Mouse (Mus musculus) cerebellum, adult 9-11 months (tissue): ENCODE data around the gene Smpdl3a.

ENCODE experiments used
- DNase-seq: peaks from one replicate; pipeline ENCODE4 v3.0.0; 2022

Gene Smpdl3a

DNA sequence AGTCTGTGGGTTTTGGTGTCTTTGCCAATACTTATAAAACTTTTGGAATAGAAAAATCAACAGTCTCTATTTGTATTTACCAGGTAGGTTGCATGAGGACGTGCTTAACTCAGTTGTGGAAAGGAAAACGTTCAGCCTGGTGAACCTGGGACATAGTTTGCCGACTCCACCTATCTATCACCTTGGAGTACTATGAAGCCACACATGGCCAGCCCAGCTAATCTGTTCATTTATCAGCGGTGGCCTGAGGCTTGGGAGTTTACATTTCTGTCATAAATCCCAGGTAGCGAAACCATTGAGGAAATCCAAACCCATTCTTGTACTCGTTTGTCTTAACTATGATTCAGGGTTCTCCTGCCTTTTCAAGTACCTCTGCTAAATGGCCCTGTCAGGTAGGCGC is at the start of gene Smpdl3a:
Gene Smpdl3a (plus strand): TSS at position 318 of the 400 bp plus-strand sequence.
- no peak for DNase-seq

DNA sequence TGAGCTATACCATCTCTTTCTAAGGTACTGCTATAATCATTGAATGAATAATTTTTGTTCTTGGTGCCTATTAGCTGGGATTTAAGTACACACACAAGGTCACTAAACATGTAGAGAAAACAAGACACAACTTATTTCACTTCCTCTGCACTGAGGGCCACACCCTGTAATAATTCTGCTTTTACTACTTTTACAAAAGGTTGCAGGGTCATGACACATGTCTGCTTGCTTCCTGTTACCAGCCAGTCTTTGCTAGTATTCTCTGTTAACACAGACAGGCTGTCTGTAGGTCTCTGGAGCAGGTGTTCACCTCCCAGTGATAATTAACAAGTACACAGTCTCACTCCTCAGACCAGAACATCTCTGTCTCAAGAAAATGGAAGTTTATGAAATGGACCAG is 48.7 kb upstream of the Smpdl3a start:
- DNase-seq, result no peak

DNA sequence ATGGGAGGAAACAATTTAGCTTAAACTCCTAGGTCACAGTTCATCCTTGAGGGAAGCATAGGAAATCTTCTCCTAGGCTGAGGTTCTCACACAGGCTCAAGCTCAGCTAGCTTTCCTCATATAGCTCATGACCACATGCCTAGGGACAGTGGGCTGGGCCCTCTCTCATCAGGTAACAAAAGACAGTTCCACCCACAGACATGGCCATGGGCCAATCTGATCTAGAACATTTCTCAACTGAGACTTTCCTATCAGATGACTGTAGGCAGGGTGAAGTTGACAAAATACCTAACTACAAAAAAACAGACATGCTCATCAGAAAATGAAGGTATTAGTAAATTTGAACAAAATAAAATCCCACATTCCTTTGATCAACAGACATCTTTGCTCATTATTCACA is 47.0 kb upstream of the Smpdl3a start:
- no peak for DNase-seq

DNA sequence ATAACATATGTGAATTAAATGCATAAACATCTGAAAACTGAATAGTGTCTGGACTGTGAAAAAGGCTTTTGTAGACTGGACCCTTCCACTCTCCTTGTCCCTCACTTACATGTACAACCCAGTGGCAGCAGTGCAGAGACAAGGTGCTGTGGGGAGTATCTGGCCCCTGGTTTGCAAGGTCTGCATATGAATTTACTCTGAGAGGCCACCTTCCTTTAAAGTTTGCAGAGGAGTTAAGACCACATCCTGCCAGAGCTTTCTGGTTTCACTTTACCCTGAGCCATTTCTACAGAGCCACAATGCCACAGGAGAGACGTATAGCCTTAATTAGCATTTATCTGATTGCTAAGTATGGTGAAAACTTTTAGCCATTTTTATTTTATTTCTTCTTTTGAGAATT is 40.8 kb upstream of the Smpdl3a start:
- no peak for DNase-seq

DNA sequence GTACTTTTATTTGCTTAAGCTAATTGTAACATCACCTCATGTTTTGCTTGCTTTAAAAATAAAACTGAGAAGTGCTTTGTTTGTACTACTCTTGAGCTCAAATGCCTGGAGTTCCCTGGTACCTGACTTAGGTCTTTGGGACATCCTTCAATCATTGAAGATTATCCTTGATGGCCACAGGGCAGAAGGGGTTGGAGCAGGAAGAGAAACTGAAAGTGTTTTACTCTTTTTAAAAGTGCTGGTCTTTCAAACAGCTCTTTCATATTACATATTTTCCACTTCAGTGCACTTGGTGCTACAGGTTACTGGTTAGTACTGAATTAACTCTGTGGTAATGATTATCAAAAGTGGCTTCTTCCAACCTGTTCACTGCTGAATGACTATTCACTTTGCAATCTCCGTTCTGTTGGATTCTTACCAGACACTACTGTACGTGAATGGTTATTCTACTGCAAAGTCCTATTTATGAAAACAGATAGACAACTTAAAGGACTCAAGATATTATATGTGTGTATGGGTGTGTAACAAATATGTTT is 38.9 kb upstream of the Smpdl3a start:
- no peak for DNase-seq

DNA sequence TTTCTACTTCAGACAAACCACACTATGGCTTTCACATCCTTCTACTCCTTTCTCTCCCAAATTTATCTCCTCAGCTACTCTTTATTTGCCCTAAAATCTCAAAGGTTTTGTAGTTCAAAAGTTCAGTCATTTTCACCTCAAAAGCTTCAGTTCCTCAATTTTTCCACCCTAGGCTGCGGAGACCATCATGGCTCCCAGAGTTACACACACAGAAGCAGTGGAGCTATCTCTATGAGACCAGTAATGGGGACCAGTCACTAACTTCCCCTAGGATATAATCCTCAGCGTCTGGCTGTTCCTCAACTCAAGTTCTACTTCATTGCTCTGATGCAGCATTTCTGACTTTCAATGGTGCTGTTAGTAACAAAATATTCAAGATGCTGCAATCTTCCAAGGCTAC is 35.1 kb upstream of the Smpdl3a start:
- no peak for DNase-seq

DNA sequence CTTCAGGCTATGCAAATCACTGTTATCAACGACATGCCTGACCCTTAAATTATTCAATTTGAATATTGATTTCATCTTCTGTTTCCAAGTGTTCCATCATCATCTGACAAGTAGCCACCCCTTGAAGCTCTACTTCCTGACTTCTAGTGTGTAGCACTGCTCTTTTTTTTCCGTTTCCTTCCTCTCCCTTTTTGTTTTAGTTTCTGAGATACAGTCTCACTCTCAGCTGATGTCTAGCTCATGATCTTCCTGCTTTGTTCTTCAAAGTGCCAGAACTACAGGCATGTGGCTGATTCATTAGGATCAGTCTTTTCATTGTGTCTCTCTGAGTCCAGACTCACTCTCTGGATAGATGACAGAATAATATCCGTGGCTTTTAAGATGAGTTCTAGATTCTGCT is 33.4 kb upstream of the Smpdl3a start:
- no peak for DNase-seq

DNA sequence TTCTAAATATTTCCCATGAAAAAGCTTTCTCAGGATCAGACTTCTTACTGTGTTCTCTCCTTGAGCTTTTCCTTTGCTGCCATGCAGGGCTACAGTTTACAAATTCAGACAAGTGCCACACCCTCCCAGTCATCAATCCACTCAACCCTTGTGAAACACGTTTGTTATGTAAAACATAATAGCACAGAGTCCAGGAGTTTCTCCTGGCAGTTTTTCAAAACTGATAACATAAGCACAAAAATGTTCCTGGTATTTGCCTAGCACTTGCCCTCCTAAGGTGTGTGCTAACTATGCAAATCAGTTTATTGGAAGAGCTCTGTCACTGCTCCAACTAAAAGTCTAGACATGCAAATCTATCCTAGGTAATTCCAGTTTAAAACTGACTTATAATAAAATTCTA is 31.1 kb upstream of the Smpdl3a start:
- DNase-seq, result no peak

DNA sequence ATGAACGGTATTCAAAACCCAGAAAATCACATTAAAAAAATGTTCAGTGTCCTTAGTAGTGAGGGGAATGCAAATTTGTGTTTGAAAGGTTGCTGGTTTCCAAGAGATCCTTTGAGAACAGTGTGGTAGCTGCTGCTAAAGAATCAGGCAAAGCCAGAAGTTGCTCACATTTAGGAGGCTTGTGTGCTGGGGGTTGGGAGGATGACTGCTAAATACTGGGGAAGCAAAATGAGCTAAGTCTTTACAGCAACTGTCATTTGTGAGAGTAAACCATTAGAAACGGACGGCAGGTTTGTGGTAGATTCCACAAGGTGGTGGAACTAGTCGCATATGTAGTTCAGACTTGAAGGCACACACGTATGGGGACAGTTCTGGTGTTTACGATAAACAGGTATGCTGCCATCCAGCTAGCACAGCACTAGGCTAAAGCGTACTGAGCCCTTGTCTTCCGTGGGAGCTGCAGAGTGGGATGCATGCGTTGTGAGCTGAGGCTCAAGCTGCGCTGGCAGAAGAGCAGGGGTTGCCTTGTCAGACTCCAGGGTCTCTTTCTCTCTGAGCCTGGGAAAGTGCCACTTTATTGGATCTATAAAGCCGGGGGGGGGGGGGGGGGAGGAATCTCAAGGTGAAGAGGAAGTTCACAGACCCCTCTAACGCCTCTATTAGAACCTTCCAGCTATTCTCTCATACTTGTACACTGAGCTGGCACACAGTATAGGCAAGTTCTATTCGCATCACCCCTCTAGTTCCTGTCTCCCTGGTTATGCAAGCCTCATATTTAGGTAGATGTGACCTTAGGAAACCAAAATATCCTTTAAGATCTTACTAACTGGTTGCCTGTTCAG is 10.6 kb upstream of the Smpdl3a start:
- DNase-seq, result no peak

DNA sequence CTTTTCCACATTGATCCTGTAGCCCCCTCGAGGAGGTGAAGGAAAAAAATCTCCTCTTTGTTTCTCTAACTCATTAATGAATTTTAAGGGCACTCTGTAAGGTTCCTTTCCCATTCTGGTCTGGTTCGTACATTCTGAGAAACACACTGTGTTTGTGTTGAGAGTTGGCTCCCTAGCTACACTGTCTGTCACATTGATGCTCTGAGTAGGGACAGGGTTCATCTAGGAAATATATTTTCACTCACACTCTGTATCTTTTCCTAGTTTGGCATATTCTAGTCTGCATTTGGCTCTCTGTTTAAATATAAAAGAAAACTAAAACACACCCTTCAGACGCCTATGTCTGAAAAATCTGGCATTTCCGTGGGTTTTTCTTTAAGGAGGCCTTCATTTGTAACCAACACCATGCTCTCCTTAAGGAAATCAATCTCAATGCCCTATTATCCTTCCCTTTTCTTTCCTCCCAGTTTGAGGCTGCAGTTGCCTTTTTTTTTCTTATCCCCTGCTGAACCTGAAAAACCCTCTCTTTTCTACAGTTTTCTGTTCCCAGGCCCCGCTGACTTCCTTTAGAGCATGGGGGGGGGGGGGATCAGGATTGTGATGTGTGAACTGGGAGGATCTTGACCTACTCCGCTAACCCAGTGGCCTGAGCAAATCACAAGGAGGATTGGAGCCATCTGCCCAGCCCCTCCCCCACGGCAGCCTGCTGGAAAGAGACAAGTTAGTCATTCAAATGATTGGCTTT is 9.8 kb upstream of the Smpdl3a start:
- DNase-seq, result peak; percentile 65

DNA sequence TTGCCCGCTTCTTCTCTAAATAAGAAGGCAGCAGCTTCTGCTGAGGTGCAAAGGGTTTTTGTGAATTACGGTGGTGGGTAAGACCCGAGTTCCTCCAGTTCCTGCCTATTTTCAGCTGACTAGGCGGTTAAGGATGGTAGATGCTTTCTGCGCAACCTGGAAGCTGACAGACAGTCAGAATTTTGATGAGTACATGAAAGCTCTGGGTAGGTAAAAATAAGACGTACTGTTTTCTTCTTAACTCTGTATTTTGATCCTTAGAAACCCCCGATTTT is 9.3 kb upstream of the Smpdl3a start, which contains the start of gene Fabp7:
Gene Fabp7 (plus strand): TSS at position 6 of the 275 bp plus-strand sequence.
- no peak for DNase-seq

DNA sequence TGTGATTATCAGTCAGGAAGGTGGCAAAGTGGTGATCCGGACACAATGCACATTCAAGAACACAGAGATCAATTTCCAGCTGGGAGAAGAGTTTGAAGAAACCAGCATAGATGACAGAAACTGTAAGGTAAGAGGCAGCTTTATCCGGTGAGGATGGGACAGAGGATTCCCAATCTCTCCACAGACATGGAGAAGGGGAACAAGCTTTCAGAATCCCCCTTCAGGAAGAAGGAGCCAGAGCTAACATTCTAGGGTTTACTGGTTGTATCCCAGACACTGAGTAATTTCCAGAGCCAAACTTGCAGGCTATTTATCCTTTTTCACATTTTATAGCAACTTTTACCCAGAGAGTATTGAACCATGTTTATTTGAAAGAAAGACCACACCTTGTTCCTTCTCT is 8.6 kb upstream of the Smpdl3a start:
- no peak for DNase-seq

DNA sequence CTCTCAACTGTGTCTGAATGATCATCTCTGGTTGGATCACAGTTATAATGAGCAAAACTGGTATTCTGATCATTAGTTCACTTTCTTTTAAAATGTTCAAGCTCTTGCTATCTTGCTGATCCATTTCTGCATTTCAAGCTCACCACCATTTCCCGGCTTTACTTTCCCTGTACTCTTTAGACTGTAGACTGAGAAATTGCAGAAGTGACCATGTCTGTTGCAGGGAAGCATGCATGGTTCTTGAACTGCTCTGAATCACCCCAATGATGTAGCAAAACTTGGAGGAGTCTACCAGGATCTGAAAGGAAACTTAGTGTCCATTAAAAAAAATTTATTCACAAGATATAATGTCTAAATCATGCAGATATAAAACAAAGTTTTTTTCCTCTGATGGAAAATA is 1.2 kb upstream of the Smpdl3a start:
- no peak for DNase-seq

DNA sequence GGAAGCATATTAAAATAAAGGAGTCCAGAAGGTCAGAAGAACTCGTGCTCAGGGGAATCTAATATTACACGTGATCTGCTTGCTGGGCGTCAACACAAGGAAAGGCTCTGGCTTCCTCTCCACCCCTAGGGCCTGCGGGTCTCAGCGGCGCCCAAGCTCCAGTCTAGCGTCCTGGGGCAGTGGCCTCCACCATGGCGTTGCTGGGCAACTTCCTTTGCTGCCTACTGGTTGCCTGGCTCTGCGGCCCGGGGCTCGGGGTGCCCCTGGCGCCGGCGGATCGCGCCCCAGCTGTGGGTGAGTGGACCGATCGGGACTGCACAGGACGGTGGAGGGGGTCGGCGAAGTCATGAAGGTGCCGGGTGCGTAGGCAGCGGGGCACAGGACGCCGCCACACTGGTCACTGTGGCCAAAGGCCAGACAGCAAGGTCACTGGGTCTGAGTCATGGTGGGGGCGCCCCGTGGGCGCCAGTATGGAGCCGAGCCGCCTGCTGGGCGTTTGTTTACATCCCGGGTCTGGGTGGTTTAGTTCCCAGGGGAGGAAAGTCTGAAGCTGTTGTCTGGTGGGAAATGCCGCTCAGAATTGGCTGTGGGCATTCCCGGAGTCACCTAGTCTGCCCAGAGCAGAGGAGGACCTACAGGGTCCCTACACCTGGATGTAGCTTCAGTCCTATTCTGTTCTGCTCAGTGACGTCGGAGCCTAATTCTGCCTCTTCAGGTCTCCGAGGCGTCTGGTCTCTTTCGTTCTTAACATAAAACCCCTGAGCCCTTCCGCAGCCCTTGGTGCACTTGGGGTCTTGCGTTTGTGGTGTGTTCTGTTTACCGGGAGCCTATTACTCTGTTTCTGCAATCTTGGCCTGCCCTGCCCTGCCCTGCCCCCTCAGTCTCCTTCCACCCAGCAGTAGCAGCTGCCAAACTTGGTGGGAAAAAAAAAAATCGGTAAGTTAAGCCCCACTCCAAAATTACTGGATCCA is 641 bp downstream of the Smpdl3a start:
- peak; percentile 32 for DNase-seq

DNA sequence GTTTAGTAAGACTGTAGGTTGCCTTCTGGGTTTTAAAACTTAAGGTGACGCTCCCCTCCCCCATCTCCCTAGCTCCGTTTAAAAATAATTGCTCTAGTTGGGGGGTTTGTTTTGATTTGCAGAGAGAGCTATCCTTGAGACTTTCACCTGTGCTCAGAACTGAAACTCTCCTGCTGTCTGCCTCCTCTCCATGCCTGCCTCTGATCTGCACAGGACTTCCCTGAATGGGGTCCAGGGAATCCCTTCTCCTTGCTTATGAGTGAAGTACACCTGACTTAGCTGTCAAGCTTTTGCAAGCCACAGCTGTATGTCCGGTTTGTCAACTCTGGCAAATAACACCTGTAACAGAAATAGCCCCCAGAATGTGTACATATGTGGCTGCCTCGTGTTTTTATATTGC is 1.4 kb downstream of the Smpdl3a start:
- DNase-seq, result peak; percentile 12

DNA sequence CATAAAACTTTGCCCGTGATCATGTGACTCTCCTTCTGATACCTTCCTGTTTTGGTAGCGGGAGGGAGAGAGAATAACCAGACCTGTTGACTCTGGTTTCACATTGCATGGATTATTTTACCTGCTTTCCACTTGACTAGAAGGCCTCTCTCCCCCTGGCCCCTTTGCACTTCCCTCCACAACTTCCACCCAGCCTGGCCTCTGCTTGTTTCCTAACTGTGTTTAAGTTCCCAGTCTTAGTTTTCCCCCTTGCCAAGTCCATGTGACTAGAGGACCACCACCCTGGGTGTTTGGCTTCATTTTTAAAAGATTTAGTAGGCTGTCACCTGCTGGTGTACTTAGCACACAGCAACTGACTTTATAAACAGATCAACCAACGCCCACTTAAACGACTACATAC is 1.9 kb downstream of the Smpdl3a start:
- DNase-seq, result peak; percentile 10

DNA sequence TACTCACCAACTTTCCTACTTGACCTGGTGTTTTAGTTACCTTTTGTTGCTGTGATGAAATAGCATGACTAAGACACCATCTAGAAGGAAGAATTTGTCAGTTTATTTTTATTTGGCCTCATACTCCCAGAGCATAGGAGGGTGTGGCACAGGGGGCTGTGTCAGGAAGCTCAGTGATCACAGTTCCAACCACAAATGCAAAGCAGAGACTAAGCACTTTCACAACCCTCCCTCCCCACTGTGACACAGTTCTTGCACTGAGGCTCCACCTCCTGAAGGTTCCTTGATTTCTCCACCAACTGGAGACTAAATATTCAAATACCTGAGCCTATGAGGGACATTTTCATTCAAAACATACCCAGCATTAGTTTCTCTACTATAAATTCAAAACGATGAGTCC is 5.4 kb downstream of the Smpdl3a start:
- DNase-seq, result no peak

DNA sequence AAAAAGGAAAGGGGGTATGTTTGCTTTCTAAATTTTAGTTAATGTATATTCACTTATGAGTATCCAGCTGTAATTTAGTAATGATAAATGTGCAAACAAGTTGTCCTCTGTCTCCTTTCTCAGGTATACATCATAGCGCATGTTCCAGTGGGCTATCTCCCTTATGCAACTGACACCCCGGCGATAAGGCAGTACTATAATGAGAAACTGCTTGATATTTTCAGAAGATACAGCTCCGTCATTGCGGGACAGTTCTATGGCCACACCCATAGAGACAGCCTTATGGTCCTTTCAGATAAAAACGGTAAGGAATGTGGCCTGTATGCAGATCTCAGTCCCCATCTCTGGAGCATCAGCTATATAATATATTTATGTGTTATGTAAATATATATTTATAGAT is 13.6 kb downstream of the Smpdl3a start:
- no peak for DNase-seq

DNA sequence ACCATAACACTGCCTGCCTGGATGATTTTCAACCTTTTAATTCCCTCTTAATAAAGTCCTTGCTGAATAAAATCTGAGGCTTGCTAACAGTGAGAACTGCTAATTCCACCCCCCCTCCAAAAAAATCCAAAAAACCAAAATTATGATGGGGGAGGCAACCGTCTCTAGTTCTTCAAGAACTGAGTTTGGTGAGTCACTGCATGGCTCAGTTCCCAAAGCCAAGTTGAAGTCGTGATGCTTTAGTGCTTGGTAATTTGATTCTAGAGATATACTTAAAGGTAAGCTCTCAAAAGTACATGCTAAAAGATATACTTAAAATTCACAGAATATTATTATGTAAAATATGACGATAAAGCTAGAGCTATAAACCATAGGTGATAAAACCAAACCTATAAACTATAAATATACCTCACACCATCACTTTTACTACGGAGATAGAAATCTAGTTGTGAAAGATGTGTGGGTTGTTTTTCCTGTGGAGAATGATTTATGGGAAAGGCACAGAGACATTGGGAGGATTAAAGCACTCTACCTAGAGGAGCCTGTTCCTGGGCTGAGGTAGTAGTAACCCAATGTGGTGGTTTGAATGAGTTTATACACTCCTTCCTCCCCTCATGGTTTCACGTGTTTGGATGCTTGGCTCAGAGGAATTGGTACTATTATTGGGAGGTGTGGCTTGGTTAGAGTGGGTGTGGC is 18.2 kb downstream of the Smpdl3a start:
- DNase-seq, result no peak

DNA sequence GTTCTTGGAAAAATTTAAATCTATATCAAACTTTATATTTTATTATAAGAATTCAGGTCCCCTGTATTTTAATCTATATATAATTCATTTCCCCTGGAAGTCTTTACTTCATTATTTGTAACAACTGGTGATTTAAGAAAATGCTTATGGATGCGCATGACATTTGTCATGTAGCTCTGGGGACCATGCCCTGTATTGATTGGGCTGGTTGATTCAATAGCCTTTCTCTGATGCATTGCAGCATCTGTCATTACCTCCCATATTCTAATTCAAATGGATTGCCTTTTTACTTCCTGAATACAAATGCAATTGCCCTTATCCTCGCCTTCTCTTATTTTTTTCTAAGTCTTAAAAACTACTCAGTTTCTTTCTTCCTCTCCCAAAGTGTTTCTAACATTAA is 20.2 kb downstream of the Smpdl3a start:
- no peak for DNase-seq

DNA sequence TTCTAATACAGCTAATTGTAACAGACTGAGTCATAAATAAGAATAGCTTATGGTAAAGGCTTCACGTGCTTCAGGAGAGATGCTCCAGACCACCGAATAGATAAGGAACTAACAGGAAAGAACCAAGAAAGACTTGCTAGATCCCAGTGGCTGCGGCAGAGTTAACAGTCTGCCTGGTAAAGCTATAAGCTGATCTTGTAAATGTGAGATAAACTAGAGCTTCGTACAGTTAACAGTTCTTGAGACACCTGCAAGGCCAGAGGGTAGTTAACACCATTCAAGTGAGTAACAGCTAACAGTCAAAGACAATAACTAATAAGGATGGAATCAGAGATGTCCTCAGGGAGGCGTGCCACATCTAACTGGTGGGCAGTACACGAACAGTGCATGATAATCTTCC is 21.7 kb downstream of the Smpdl3a start:
- no peak for DNase-seq

DNA sequence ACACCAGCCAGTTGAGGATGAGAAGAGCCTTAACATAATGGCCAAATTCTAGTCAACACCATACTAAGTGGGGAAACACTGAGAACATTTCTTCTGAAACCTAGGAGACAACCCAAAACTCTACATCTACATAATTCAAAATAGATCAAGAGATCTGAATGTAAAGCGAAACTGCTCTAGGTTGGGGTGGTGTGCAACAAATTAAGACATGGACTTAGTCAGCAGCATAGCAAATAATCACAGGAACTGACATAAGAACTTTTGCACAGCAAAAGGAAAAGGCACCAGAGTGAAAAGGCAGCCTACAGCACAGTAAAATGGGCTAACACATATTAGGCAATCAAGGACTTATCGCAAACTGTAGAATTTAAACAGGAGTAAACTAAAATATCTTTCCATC is 25.1 kb downstream of the Smpdl3a start:
- DNase-seq, result no peak

DNA sequence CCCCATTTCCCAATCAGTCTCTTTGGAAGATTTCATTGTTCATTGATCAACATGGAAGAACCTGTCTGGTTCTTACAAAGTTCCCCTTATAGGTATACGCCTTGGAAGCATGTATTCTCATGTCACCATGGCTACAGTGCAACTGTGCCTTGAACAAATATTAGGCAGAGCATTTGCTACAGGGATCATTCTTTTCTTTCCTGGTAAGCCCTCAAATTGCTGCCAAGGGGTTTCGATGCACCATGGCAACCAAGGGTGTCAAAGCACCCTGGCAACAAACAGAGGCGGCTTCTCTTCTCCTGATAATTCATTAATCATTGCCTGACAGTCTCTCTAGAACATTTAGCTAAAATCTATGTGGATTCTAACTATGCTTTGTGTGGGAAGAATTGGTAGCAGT is 28.3 kb downstream of the Smpdl3a start:
- DNase-seq, result no peak
